Mouse (Mus musculus): Measurements from ENCODE around the gene 4933430I17Rik.

4933430I17Rik gene

DNA sequence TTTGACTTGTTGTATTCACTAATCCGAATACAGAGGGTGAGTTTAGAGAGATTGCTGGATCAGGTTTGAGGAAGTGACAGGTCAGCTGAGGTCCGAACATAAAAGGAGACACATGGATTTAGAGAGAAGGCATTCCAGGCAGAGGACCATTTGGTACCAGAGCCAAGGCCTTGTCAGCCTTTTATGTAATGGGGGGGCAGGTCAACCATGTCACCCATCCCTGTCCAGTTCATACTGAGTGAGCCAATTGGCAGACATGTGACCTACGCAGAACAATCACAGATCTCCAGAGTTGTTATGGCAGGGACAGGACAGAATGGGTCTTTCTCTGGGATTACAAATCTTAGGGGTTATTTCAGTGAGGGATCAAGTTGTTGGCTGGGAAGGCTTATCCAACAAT lies 19.2 kb upstream of the 4933430I17Rik start:
- DNase-seq: no peak

- no peak for DNase-seq
These were observed 18.4 kb upstream of the 4933430I17Rik start for GRCm38 (mm10) chr4:62506798-62507197.

DNA sequence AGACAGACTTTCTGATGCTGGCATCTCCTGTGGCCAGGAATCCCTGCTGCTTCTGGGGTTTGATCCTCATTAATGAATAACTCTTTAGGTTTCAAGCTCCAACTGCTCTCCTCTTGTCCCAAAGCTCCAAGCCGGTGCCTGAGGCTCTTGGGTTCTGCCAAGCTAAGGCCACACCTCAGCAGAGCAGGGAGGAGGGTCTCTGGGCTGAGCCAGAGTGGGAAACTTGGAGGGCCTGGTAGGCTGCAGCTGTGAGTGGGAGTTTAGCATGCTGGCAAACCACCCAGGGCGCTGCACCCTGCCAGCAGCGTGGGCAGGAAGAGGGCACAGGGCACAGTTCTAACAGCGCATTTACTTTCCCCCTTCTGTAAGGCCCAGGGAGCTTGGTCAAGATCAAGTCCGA lies 16.3 kb upstream of the 4933430I17Rik start:
- no peak for DNase-seq

DNA sequence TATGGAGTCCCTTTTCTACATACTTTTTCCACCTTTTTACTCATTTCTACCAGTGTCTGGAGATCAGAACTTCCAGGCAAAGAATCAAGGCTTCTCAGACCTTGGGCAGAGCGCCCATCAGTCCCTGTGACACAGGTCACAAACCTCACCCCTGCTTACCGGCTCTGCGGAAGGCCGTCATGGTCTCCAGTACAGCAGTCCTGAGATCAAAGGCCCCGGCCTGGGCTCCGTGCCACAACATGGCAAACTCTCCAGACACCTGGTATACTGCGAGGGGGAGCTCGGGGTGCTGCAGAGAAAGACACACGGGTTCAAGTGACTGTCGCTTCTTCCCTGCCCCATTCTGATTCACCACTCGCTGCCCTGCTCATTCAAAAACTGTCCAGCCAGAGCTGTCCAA lies 15.2 kb upstream of the 4933430I17Rik start:
- DNase-seq: no peak

DNA sequence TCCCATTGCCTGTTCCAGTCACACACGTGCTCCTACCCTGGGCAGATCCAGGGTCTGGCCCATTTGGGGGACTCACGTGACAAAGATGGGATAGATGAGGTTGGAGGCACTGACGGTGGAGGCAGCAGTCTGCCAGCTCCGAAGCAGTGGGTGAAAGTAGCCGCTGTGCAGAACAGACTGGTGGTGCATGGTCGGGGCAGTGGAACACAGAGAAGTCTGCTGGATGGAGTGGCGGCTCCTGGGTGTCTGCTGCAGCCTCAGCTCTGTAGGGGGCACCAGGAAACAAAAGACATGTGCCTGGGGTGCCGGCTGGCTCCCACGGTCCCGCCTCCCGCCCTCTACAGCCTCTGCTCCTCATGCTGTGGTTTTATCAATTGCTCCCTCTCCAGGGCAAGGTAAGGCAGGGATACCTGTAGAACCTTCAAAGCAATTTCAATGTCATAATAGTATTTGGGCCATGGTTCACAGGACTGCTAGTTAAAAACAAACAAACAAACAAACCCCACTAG lies 11.1 kb upstream of the 4933430I17Rik start:
- no peak for DNase-seq

- no peak for DNase-seq
These were observed 10.2 kb upstream of the 4933430I17Rik start for GRCm38 (mm10) chr4:62514995-62515394.

DNA sequence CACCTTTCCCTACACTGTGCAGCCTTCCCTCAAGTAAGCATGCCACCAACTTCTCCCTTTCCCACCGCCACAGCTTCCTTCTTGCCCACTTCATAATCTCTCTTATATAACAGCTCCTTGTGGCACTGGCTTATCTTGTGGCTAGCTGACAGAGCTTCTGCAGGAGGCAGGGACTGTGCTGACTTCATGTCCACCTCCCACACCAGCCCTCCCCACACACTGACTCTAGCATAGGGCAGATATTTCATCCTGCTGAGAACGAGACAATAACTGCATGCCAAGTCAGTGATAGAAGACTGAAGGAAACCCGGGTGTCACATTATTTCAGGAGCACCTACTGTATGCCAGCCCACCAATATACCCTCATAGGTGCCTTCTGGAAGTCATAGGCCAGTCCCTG lies 9.7 kb upstream of the 4933430I17Rik start:
- no peak for DNase-seq

DNA sequence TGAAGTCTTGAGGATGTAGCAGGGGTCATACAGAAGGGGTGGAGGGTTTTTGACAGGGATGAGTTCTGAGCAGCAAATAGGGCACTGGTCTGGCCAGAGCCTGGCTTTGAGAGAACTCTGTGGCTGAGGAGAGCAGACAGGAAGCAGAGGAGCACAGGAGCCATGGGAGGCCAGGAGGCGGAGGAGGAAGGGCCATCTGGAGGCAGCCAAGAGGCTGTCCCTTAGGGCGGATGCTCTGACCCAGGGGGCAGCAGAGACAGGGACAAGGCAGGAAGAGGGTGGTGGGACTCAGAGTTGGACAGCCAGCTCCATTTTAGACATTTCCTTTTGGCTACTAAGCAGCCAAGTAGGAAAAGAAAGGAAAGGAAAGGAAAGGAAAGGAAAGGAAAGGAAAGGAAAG lies 9.1 kb upstream of the 4933430I17Rik start:
- peak; percentile 59 for DNase-seq

DNA sequence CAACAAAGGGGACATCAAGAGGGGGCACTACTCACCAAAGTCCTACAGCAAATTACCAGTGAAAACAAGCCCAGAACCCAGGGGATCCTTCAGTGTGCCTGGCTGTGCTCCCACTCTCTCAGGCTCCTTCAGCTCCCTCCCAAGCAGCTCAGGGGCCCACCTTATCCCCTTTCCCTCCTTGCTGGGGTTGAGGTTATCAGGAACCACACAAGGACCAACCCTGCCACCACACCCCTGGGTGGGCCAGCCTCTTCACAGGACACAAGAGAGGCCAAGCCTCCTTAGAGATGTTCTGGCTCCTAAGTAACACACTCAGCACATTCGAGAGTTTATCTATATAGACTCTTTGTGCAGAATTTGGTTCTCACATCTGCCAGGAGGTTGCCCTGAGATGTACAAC lies 8.6 kb upstream of the 4933430I17Rik start:
- no peak for DNase-seq

GRCm38 (mm10) chr4:62517046-62517445 lies 8.1 kb upstream of the 4933430I17Rik start:
- DNase-seq: no peak

- DNase-seq: no peak
These were observed 7.4 kb upstream of the 4933430I17Rik start for GRCm38 (mm10) chr4:62517538-62518415.

DNA sequence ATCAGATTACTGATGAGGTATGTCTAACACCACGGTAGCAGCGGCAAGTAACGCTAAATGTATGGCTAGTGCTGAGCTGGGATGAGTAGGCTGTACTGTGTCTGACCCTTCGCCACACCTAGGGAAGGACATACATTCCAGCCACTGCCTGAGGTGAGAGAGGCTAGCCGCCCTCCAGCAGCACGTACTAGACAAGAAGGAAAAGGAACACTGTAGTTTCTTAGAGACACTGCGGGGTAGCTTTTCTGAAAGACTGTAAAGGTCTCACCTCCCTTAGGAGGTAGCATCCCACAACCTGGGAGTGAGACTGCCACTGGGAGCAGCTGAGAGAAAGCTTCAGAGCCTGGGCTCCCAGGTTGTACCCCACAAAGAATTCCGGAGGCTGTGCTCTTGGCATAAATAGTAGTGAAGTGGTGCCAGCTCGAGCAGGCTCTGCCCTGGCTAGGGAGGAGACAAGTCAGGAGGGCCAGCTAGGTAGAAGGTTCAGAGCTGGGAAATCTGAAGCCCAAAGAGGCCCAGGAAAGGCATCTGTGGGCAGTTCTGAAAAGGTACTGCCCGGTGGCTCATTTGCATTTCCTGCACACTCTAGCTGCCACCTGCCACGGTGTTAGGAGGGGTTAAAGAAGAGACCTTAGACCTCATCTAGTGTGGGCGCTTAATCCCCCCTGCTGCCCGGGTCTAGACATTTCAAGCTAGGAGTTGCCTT lies 6.6 kb upstream of the 4933430I17Rik start:
- DNase-seq: peak; percentile 70

GRCm38 (mm10) chr4:62519122-62519848 lies 5.9 kb upstream of the 4933430I17Rik start:
- no peak for DNase-seq

DNA sequence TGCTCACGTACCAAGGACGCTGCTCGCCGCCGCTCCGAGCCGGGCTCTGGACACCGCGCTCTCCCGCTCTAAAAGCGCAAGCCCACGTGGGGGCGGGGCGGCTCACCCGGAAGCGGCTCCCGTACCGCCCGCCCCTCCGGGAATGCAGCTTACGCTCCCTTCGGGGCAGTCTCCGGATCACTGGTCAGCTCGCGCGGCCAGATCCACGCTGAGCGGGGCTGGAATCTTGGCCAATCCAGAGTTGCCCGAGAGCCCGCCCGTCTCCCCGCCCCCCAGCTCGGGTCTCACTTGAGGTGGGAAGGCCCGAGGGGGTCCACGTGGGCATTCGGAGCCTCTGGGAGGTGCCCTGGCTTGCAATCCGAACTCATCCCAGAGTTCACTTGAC lies 5.3 kb upstream of the 4933430I17Rik start, which contains the start of gene Alad:
TSS of gene Alad (minus strand) at position 70 of the 385 bp plus-strand sequence.
- DNase-seq: peak; percentile 83

DNA sequence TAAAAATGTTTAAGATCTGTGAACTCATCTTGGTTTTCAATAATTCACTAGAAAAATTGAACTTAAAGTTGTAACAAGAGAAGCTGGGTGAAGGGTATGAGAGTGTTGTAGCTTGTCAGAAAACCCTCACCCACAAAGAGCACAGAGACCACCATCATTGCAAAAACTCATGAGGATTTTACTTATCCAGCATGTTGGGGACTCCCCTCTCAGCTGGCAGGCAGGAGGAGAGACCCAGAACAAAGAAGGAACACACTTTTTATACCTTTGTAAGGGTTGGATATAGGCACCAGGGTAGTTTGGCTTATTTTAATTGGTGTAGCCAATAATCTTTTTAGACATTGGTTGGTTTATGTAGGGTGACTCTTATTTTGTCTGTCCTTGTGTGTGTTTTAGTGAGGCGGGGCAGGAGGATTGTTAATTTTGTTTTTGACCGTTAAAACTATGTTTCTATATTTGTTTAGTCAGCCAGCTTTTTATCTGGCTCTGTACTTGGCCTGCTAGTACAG lies 4.2 kb upstream of the 4933430I17Rik start:
- no peak for DNase-seq

DNA sequence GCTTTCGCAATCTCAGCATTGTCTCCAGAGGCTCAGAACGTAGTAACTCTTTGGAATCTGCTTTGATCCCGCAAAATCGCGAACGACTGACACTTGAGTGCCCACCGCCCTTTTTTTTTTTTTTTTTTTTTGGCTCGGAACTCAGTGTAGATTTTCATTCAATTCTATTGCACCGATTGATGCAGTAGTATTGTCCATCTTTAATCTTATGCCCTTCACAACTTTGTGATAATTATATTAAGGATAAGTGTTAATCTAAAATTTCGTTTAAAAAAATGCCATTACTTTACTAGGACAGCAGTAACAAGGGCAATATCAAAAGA lies 281 bp downstream of the 4933430I17Rik start:
- no peak for DNase-seq

DNA sequence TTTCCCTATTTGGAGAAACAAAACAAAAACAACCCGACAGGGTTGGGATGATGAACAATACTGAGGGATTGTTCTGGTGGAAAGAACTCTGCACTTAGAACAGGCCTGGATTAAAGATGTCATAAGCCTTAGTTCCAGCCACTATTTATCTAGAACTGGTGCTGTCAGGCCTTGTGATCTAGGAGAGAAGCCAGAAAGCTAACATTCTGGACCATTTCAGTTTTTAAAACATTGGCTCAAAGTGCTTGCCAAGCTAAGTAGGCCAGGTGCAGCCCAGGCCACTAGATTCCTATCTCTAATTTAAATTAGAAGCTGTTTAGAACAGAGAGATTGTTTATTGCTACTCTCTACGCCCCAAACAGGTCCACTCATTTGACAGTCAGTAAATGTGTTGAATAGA lies 1.1 kb downstream of the 4933430I17Rik start:
- DNase-seq: no peak

- DNase-seq: no peak
These were observed 2.5 kb downstream of the 4933430I17Rik start for GRCm38 (mm10) chr4:62527655-62528054.

DNA sequence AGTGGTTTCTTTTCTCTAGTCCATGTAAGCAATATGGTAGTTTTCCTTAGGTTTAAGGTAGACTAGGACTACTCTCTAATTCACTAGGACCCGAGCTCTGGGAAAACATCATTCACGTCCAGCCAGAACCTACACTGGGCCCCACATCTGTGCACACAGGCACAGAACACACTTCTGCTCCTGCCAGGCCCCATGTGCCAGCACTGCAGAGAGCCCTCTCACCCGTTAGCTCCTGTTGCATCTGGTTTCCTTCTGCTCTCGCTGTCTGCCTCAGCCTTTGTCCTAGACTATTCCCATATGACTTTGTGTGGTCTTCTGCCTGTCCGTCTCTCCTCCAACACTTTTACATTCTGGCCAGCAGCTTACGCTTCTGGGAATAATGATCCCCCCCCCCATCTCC lies 8.6 kb downstream of the 4933430I17Rik start:
- DNase-seq: no peak

DNA sequence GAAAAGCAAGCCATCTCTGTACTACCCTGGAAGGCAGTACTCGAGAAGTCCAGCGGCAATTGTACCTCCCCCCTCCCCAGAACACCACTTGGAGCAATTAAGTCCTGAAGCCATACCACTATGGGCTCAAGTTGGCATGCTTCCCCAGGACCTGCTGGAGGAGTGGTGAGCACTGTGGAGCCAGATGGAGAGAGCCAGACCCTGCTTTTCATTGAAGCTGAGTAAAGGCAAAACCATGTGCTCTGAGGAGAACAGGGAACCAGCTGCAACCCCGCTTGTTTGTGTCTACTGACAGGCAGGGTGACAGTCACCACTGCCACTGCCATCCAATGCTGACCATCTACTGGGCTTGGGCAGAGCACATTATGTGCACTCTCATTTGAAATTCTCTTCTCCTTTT lies 16.6 kb downstream of the 4933430I17Rik start:
- no peak for DNase-seq

DNA sequence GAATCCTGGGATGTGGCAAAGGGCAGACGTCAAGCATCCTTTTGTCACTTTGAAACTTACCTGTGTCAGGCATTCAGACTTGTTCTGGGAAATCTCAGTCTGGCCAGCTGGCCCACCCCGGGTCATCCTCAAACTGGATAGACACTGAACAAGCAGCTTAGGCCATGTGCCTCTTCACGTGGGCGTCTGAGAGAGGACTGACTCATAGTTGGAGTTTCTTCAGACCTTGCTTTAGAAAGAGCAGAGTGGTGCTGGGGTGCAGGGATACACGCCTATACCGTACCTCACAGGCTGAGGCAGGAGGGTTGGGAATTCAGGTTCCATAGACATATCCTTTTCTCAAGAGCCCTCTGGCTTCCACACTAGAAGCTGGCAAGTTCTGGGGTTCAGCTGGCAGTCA lies 18.6 kb downstream of the 4933430I17Rik start:
- DNase-seq: no peak

GRCm38 (mm10) chr4:62544801-62545200 lies 19.6 kb downstream of the 4933430I17Rik start:
- no peak for DNase-seq

DNA sequence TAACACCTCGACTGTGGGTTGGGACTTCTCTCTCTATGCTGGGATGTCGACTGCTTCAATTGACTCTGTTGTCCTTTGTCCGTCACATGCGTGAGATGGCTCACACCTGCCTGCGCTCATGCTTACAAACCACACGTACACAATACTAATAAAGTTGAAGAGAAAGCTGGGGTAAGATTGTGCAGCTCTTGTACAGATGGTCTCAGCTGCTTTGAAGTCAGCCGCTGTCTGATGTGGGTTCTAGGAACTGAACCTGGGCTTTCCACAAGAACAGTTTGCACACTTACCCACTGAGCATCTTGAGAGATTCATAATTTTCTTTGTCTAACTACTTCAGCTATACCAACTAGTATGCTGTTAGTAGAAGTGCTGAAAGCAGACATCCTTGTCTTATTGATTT lies 26.8 kb downstream of the 4933430I17Rik start:
- DNase-seq: no peak
